Mouse (Mus musculus) heart, postnatal 0 days (tissue): Measurements from ENCODE around the gene Gm44511.

Experiments used
- CTCF ChIP-seq: IDR thresholded peaks from 2 replicates; pipeline ENCODE4 v1.5.1; 2016; ENCODE audit warnings: antibody characterized with exemption, control low read depth, low read depth
- EP300 ChIP-seq: IDR thresholded peaks from 2 replicates; pipeline ENCODE4 v1.6.1; 2016; ENCODE audit warnings: antibody characterized with exemption, low read depth

DNA sequence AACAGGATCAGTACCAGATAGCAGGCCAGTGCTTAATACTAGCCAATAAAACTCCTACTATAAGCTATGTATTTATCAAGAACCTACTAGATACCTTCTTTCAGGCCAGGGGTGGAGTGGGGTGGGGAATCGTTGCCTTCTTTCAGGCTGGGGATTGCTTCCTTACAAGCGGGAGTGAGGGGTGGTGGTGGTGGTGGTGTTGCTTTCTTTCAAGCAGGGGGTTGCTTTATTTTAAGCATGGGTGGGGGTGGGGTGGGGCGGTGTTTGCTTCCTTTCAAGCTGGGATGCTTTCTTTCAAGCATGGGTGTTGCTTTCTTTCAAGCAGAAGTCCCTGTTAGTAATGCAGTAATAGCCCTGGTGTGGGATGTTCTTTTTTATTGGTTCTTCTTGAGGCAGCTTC, 42.7 kb upstream of the Gm44511 start:
- TF ChIP-seq CTCF (no peak), EP300 (no peak)
